Mouse (Mus musculus) testis, adult 2 months (tissue): ENCODE results near the gene Cyb5rl.

Experiments
- CTCF ChIP-seq: fragments of 200-500 bp; IDR thresholded peaks from 2 replicates; pipeline ENCODE4 v1.5.1; 2012; ENCODE audit warnings: low read depth, mild to moderate bottlenecking, inconsistent platforms, low read length, moderate library complexity; ENCODE audit not compliant: control insufficient read depth, insufficient read depth, insufficient replicate concordance
- POLR2A ChIP-seq: fragments of 200-500 bp; IDR thresholded peaks from 2 replicates; pipeline ENCODE4 v1.6.1; 2012; ENCODE audit warnings: low read depth, mild to moderate bottlenecking, inconsistent platforms, low read length, moderate library complexity; ENCODE audit not compliant: control insufficient read depth

GRCm38 (mm10) chr4:107075456-107075855, 8.7 kb downstream of the Cyb5rl start:
- TF ChIP-seq CTCF = no peak
- no peak for TF ChIP-seq POLR2A
